Comparison of ENCODE assay signal across 8 mouse cellular contexts in genomic region chr19:59454196-59454595, GRCm38 (mm10). TPM values are rescaled to one million over a fixed set of nuclear protein-coding genes. Genes with fewer than 3 reads are reported as not detected.
DNase-seq lines count a peak whose midpoint lies in the region; ATAC-seq and TF ChIP-seq lines count a peak whose summit lies in the region.

No protein-coding gene starts in this region.

- H3K36me3 ChIP-seq in liver, embryonic 11.5 days (ENCODE audit: control insufficient read depth, insufficient read depth, low read length): no peaks in the 10 kb centered on the region
- H3K36me3 ChIP-seq in liver, embryonic 14.5 days (replicated peaks; ENCODE audit: control insufficient read depth, insufficient read depth, low read depth): no peaks in the 10 kb centered on the region
- no peaks in the 10 kb centered on the region for H3K36me3 ChIP-seq in neural tube, embryonic 14.5 days (ENCODE audit: control insufficient read depth, insufficient read depth, low read length)

- DNase-seq in liver: peak; percentile 61
- DNase-seq in liver, embryonic 11.5 days (ENCODE audit: low spot score): no peak
- DNase-seq in cerebellum, postnatal 10 days: peak; percentile 94 to 95
- peak; percentile 81 to 82 for DNase-seq in frontal cortex, postnatal 36 days (ENCODE audit: low spot score in 2 of 2)
- DNase-seq in kidney, adult 11 months: peak; percentile 65
- no peak for DNase-seq in liver, embryonic 14.5 days (ENCODE audit: low read depth in 3 of 3, low spot score in 3 of 3)
- DNase-seq in thymus, postnatal 14 days: peak; percentile 85

- no peak for ATAC-seq in liver, embryonic 11.5 days (replicated peaks; ENCODE audit: low FRiP score)
- no peak for ATAC-seq in liver, embryonic 14.5 days (ENCODE audit: insufficient read depth)
- ATAC-seq in neural tube, embryonic 14.5 days (ENCODE audit: low read depth): peak; percentile 82

- H3K9ac ChIP-seq in liver, embryonic 11.5 days (ENCODE audit: low read depth, low read length): no peak overlapping the region
- no peak overlapping the region for H3K9ac ChIP-seq in liver, embryonic 14.5 days (replicated peaks)
- H3K9ac ChIP-seq in neural tube, embryonic 14.5 days (replicated peaks; ENCODE audit: low read depth, low read length): no peak overlapping the region

- H3K27ac ChIP-seq in liver, embryonic 11.5 days (ENCODE audit: low read depth, low read length): no peak overlapping the region
- no peak overlapping the region for H3K27ac ChIP-seq in liver, embryonic 14.5 days
- H3K27ac ChIP-seq in neural tube, embryonic 14.5 days (ENCODE audit: low read depth, low read length): no peak overlapping the region

- H3K4me2 ChIP-seq in liver, embryonic 11.5 days: no peak overlapping the region
- H3K4me2 ChIP-seq in liver, embryonic 14.5 days (ENCODE audit: low read depth): no peak overlapping the region
- no peak overlapping the region for H3K4me2 ChIP-seq in neural tube, embryonic 14.5 days (ENCODE audit: low read depth, low read length)

- no peak overlapping the region for H3K4me3 ChIP-seq in liver, embryonic 11.5 days (ENCODE audit: low read depth, low read length)
- H3K4me3 ChIP-seq in liver, embryonic 14.5 days (ENCODE audit: insufficient read depth in 1 of 2, low read depth in 2 of 2, low read length in 2 of 2): no peak overlapping the region
- no peak overlapping the region for H3K4me3 ChIP-seq in neural tube, embryonic 14.5 days (ENCODE audit: low read depth, low read length)

- peak; percentile 82 for TF ChIP-seq CTCF in liver, embryonic 14.5 days (IDR thresholded peaks at IDR 0.05; ENCODE audit: low read depth)

- TF ChIP-seq EP300 in liver, embryonic 14.5 days (IDR thresholded peaks at IDR 0.05; ENCODE audit: low read depth): no peak

- under 1% methylated on average over 18 of the region's 18 CpGs for WGBS in liver, embryonic 11.5 days
- under 1% methylated on average over 18 of the region's 18 CpGs for WGBS in liver, embryonic 14.5 days (ENCODE audit: insufficient replicate concordance)
- whole genome bisulfite sequencing in neural tube, embryonic 14.5 days: under 1% methylated on average over 18 of the region's 18 CpGs

- H3K4me1 ChIP-seq in liver, embryonic 11.5 days (replicated peaks; ENCODE audit: control insufficient read depth, insufficient read depth, low read length): no peaks in the 10 kb centered on the region
- no peaks in the 10 kb centered on the region for H3K4me1 ChIP-seq in liver, embryonic 14.5 days (replicated peaks; ENCODE audit: control insufficient read depth in 2 of 2, insufficient read depth in 2 of 2, low read length in 1 of 2)
- 0 out of 2 replicates have a peak, but pooled peaks cover 4% of the 10 kb centered on the region for H3K4me1 ChIP-seq in neural tube, embryonic 14.5 days (ENCODE audit: control insufficient read depth, insufficient read depth, low read length)

- H3K27me3 ChIP-seq in liver, embryonic 11.5 days (replicated peaks; ENCODE audit: control insufficient read depth, insufficient read depth, low read length): peaks cover 98% of the 10 kb centered on the region
- peaks cover 94% of the 10 kb centered on the region for H3K27me3 ChIP-seq in liver, embryonic 14.5 days (ENCODE audit: control insufficient read depth, insufficient read depth, low read length)
- peaks cover 79% of the 10 kb centered on the region for H3K27me3 ChIP-seq in neural tube, embryonic 14.5 days (ENCODE audit: control insufficient read depth, insufficient read depth, low read length)

- no peaks in the 10 kb centered on the region for H3K9me3 ChIP-seq in liver, embryonic 11.5 days (ENCODE audit: control insufficient read depth, low read length)
- H3K9me3 ChIP-seq in liver, embryonic 14.5 days (ENCODE audit: control insufficient read depth, low read length): no peaks in the 10 kb centered on the region
- no peaks in the 10 kb centered on the region for H3K9me3 ChIP-seq in neural tube, embryonic 14.5 days (ENCODE audit: control insufficient read depth, low read length)

RNA-seq across cellular contexts. Expression of gene Emx2, which starts 4.0 kb away (rescaled TPM):
- polyA plus RNA-seq in liver, embryonic 11.5 days (2014; fragmentation: Nextera tagmentation; extraction: Ambion mirVana): 0.29 and 0.56 TPM in 2 replicates
- 0.01 and 0.06 TPM in 2 replicates for polyA plus RNA-seq in liver, embryonic 14.5 days (2012; rRNA removed)
- polyA plus RNA-seq in liver, embryonic 14.5 days (2014; fragmentation: Nextera tagmentation; extraction: Ambion mirVana): not detected in 2 replicates
- not detected in 2 replicates for polyA plus RNA-seq in neural tube, embryonic 14.5 days (2014; fragmentation: Nextera tagmentation; extraction: Ambion mirVana)

Comparison
In these comparisons a context has a peak if more than half of its experiments do, and no peak if none do; other contexts are left out.
1. DNase-seq: peak in liver (single experiment), cerebellum, postnatal 10 days (2 of 2), frontal cortex, postnatal 36 days (2 of 2), kidney, adult 11 months (single experiment) and thymus, postnatal 14 days (single experiment); none in liver, embryonic 11.5 days (single experiment) and liver, embryonic 14.5 days (0 of 3).